Mouse (Mus musculus) stomach, embryonic 16.5 days (tissue): ENCODE measurements around the gene Zdhhc6. TPM values are rescaled to one million over a fixed set of nuclear protein-coding genes. Genes with fewer than 3 reads are reported as not detected.

Experiments used
- ATAC-seq: fragments of 200-750 bp; cut with Nextera tagmentation; 2 replicates; pipeline ENCODE4 v1.8.0; 2017; ENCODE audit warnings: moderate number of reproducible peaks, moderate TSS enrichment; ENCODE audit not compliant: insufficient read depth, low FRiP score
- H3K27ac ChIP-seq: fragments of 300-500 bp; sonication (generic); 2 replicates; pipeline ENCODE4 v1.5.1; 2014; ENCODE audit warnings: low read length
- H3K27me3 ChIP-seq: fragments of 300-500 bp; sonication (generic); 2 replicates; pipeline ENCODE4 v1.6.1; 2014; ENCODE audit warnings: low read length, control low read depth, mixed read lengths; ENCODE audit not compliant: control insufficient read depth, insufficient read depth
- H3K36me3 ChIP-seq: fragments of 300-500 bp; sonication (generic); 2 replicates; pipeline ENCODE4 v1.6.1; 2014; ENCODE audit warnings: low read length; ENCODE audit not compliant: control insufficient read depth, insufficient read depth
- H3K4me1 ChIP-seq: fragments of 300-500 bp; sonication (generic); 2 replicates; pipeline ENCODE4 v1.6.1; 2014; ENCODE audit warnings: low read length, control low read depth, mixed read lengths; ENCODE audit not compliant: control insufficient read depth, insufficient read depth
- H3K4me2 ChIP-seq: fragments of 300-500 bp; sonication (generic); 2 replicates; pipeline ENCODE4 v1.6.1; 2014; ENCODE audit warnings: low read depth, low read length, mixed read lengths
- H3K4me3 ChIP-seq: fragments of 300-500 bp; sonication (generic); replicated peaks from 2 replicates; pipeline ENCODE4 v1.5.1; 2014; ENCODE audit warnings: mild to moderate bottlenecking, low read length
- H3K9ac ChIP-seq: fragments of 300-500 bp; sonication (generic); 2 replicates; pipeline ENCODE4 v1.6.1; 2014; ENCODE audit warnings: low read length
- H3K9me3 ChIP-seq: fragments of 300-500 bp; sonication (generic); replicated peaks from 2 replicates; pipeline ENCODE4 v1.6.1; 2016; ENCODE audit warnings: low read length, control low read depth; ENCODE audit not compliant: control insufficient read depth
- WGBS: fragments of 180-500 bp; shearing (Covaris S2); extraction: QIAGEN DNeasy Blood & Tissue Kit; methylation state at CpG from one replicate; pipeline ENCODE4 v1.1.7; 2014; 5-methylcytosine and 5-hydroxymethylcytosine counted together
- polyA plus RNA-seq: library from polyadenylated mRNA; unstranded; fragments of >200 nt; fragmentation: Nextera tagmentation; extraction: Ambion mirVana; gene quantifications from 2 replicates; pipeline ENCODE4 v1.2.1, GENCODE M21; 2015

The Zdhhc6 gene
- polyA plus RNA-seq, 1 experiment from 2014 or later: 85.8 TPM

GRCm38 (mm10) chr19:55276770-55277169, 39.1 kb downstream of the Zdhhc6 start:
- Histone ChIP-seq H3K36me3 (no peaks in the 10 kb centered on the region), H3K4me3 (no peak overlapping the region), H3K9me3 (no peaks in the 10 kb centered on the region), H3K27me3 (no peaks in the 10 kb centered on the region), H3K27ac (no peak overlapping the region), H3K4me1 (no peaks in the 10 kb centered on the region), H3K9ac (no peak overlapping the region), H3K4me2 (no peak overlapping the region)
- no peak for ATAC-seq
- 82% methylated on average over 3 of the region's 3 CpGs for WGBS

- Histone ChIP-seq H3K4me3 (no peak overlapping the region), H3K9me3 (no peaks in the 10 kb centered on the region), H3K36me3 (no peaks in the 10 kb centered on the region), H3K4me2 (no peak overlapping the region), H3K27ac (no peak overlapping the region), H3K4me1 (peaks cover 2% of the 10 kb centered on the region), H3K27me3 (no peaks in the 10 kb centered on the region), H3K9ac (no peak overlapping the region)
- WGBS: 78% methylated on average over 4 of the region's 4 CpGs
- ATAC-seq: no peak
Measured at GRCm38 (mm10) chr19:55276100-55276499, 39.7 kb downstream of the Zdhhc6 start.

DNA sequence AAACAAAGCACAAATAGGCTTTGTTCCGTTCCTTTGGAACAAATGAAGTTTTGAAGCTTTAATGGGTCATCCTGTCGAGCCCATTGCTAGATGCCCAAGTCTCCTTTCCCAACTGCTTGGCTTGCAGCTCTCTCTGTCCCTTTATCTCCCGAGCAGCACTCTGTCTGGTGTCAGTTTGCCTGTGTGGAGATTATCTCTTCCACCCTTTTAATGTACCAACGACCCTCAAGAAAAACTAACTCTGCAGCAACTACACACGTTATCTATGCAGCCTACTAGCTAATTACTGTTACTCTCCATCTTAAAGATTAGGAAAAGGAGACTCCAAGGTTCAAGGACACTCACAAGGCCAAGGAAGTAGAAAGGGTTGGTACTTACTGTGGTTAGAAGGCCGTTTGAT, 42.5 kb downstream of the Zdhhc6 start:
- 73% methylated on average over 6 of the region's 6 CpGs for WGBS
- no peak for ATAC-seq
- Histone ChIP-seq H3K27ac (no peak overlapping the region), H3K4me1 (peaks cover 11% of the 10 kb centered on the region), H3K4me3 (no peak overlapping the region), H3K27me3 (no peaks in the 10 kb centered on the region), H3K4me2 (no peak overlapping the region), H3K9me3 (no peaks in the 10 kb centered on the region), H3K36me3 (no peaks in the 10 kb centered on the region), H3K9ac (no peak overlapping the region)

DNA sequence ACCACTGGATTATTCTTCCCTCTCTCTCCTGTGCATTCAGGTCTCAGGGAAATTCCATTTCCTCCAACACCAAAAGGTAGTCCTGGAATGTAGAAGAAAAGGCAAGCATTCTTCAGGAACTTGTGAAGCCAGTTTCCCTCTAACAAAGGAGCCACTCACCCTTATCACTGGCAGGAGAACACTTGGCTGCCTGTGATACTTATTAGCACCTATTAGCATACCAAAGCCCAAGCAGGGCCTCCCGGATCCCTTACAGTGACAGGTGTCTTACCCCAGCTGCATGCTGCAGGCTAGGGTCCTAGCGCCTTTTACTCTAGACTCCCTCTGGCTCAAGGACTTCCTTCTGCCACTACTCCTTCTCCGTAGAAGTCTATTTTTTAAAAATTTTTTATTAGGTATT, 44.4 kb downstream of the Zdhhc6 start:
- 32% methylated on average over 3 of the region's 3 CpGs for WGBS
- H3K27ac ChIP-seq: peak overlapping the region; percentile 87
- peak; percentile 87 for ATAC-seq
- H3K4me1 ChIP-seq: peaks cover 21% of the 10 kb centered on the region
- no peak overlapping the region for H3K4me3 ChIP-seq
- H3K9ac ChIP-seq: no peak overlapping the region
- no peak overlapping the region for H3K4me2 ChIP-seq
- H3K36me3 ChIP-seq: no peaks in the 10 kb centered on the region
- H3K27me3 ChIP-seq: no peaks in the 10 kb centered on the region
- no peaks in the 10 kb centered on the region for H3K9me3 ChIP-seq

DNA sequence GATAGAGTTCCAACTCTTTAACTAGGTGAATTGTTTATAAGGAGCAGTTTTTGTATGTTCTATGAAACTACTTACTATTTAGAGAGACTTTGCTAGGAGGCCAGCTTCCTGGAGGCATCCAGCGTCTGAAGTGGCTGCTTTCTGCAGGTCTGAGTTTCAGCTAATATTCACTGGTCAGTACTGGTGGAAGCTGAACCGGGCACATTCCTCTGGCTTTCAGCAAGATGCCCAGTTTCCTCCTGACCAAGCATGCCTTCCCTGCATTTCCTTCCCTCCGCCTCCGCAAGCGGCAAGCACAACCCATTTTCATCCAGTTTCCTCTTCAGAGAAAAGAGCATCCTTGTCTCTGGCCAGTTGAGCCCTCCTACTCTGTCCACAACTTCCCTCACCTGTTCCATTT, 46.8 kb downstream of the Zdhhc6 start:
- 77% methylated on average over 5 of the region's 5 CpGs for WGBS
- peak overlapping the region; percentile 89 for H3K27ac ChIP-seq
- peaks cover 21% of the 10 kb centered on the region for H3K4me1 ChIP-seq
- H3K4me3 ChIP-seq: no peak overlapping the region
- H3K9ac ChIP-seq: no peak overlapping the region
- H3K27me3 ChIP-seq: no peaks in the 10 kb centered on the region
- H3K36me3 ChIP-seq: no peaks in the 10 kb centered on the region
- no peaks in the 10 kb centered on the region for H3K9me3 ChIP-seq
- no peak for ATAC-seq
- no peak overlapping the region for H3K4me2 ChIP-seq

DNA sequence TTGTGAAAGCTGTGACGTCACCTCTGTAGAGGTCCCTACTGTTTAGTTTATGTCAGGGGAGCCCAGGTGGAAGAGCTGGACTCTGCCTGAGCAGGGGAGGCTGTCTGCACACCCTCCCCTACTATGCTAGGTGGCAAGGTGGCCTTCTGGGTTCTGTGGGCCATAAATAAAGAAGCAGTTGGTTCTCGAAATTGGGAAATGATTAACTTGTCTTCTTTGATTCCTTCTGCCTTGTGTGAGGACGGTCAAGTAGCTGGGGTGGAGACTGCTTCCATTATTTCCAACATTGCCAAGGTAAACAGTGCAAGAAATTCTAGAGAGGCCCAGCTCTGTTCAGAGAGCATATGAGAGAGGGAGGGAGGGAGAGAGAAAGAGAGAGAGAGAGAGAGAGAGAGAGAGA, 47.7 kb downstream of the Zdhhc6 start:
- Histone ChIP-seq H3K4me1 (peaks cover 21% of the 10 kb centered on the region), H3K36me3 (no peaks in the 10 kb centered on the region), H3K4me2 (no peak overlapping the region), H3K9me3 (no peaks in the 10 kb centered on the region), H3K9ac (no peak overlapping the region), H3K4me3 (no peak overlapping the region), H3K27me3 (no peaks in the 10 kb centered on the region), H3K27ac (peak overlapping the region; percentile 89)
- 39% methylated on average over 3 of the region's 3 CpGs for WGBS
- peak; percentile 75 for ATAC-seq

- Histone ChIP-seq H3K9ac (no peak overlapping the region), H3K27ac (peak overlapping the region; percentile 89), H3K9me3 (no peaks in the 10 kb centered on the region), H3K4me2 (no peak overlapping the region), H3K36me3 (no peaks in the 10 kb centered on the region), H3K4me3 (no peak overlapping the region), H3K27me3 (no peaks in the 10 kb centered on the region), H3K4me1 (peaks cover 21% of the 10 kb centered on the region)
- no peak for ATAC-seq
- 64% methylated on average over 3 of the region's 3 CpGs for WGBS
Measured at GRCm38 (mm10) chr19:55266786-55267185, 49.0 kb downstream of the Zdhhc6 start.

DNA sequence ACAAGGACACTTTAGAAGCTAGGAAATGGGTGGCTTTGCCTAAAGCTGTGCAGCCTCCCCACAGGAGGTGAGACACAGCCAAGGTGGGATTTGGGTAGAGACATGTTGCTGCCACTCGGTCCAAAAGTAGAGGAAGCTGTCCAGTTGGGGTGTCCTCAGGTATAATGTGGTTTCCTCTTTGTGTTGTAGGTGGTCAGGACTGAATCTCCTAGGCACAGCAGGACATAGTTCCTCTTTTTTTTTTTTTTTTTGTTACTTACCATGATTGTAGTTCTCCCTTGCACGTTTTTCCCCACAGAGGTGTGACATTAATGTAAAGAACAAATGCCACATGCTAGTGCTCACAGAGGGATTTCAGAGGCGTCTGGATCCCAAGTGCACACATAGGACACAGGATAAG, 50.6 kb downstream of the Zdhhc6 start:
- H3K4me3 ChIP-seq: no peak overlapping the region
- no peak overlapping the region for H3K9ac ChIP-seq
- WGBS: 83% methylated on average over 3 of the region's 3 CpGs
- H3K36me3 ChIP-seq: no peaks in the 10 kb centered on the region
- no peaks in the 10 kb centered on the region for H3K27me3 ChIP-seq
- no peaks in the 10 kb centered on the region for H3K9me3 ChIP-seq
- no peak for ATAC-seq
- H3K4me2 ChIP-seq: no peak overlapping the region
- peaks cover 13% of the 10 kb centered on the region; the same call in 1 of the 2 replicates for H3K4me1 ChIP-seq
- no peak overlapping the region for H3K27ac ChIP-seq

- H3K36me3 ChIP-seq: no peaks in the 10 kb centered on the region
- no peak overlapping the region for H3K9ac ChIP-seq
- no peak for ATAC-seq
- 44% methylated on average over 12 of the region's 12 CpGs for WGBS
- H3K27ac ChIP-seq: no peak overlapping the region
- no peak overlapping the region for H3K4me2 ChIP-seq
- no peaks in the 10 kb centered on the region for H3K9me3 ChIP-seq
- H3K4me3 ChIP-seq: no peak overlapping the region
- peaks cover 9% of the 10 kb centered on the region; the same call in 1 of the 2 replicates for H3K4me1 ChIP-seq
- H3K27me3 ChIP-seq: no peaks in the 10 kb centered on the region
Measured at GRCm38 (mm10) chr19:55260389-55261184, 55.2 kb downstream of the Zdhhc6 start.
